In the genomic region with DNA sequence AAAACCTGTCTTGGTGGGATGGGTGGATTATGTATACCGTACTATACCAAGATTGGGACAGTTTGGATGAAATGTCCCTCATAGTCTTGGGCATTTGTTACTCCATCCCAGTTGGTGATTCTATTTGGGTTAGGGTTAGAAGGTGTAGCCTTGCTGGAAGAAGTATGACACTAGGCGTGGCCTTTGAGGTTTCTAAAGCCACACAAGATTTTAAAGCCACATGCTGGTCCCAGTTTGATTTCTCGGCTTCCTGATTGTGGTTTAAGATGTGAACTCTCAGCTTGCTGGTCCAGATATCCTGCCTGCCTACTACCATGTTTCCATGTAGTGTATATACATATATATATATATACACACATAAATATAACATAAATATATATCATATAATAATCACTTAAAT, we compare ENCODE assay signal across 22 mouse cellular contexts.
"Had no signal": no experiment of that assay in that cellular context is flagged by ENCODE, and none has a peak within 500 bp of the region (broad histone marks: within the 10 kb centered on the region; RNA-seq: fewer than 3 reads in every experiment).

No protein-coding gene starts in this region.

- H3K4me1 ChIP-seq: hindbrain, embryonic 13.5 days; hindbrain, embryonic 15.5 days; limb, embryonic 13.5 days; limb, embryonic 15.5 days; liver, embryonic 12.5 days had no signal

- H3K4me3 ChIP-seq: heart, adult 2 months; heart, embryonic 12.5 days; hindbrain, embryonic 13.5 days; hindbrain, embryonic 15.5 days; kidney, embryonic 15.5 days; limb, embryonic 13.5 days; limb, embryonic 15.5 days; liver, embryonic 12.5 days had no signal

- H3K9ac ChIP-seq: heart, embryonic 12.5 days; hindbrain, embryonic 13.5 days; hindbrain, embryonic 15.5 days; kidney, embryonic 15.5 days; limb, embryonic 13.5 days; limb, embryonic 15.5 days; liver, embryonic 12.5 days; liver, embryonic 14.5 days had no signal

- H3K9me3 ChIP-seq: heart, embryonic 12.5 days; hindbrain, embryonic 13.5 days; hindbrain, embryonic 15.5 days; kidney, embryonic 15.5 days; limb, embryonic 13.5 days; limb, embryonic 15.5 days; liver, embryonic 12.5 days had no signal

- H3K36me3 ChIP-seq: heart, embryonic 12.5 days; hindbrain, embryonic 13.5 days; hindbrain, embryonic 15.5 days; kidney, embryonic 15.5 days; limb, embryonic 13.5 days; limb, embryonic 15.5 days; liver, embryonic 12.5 days had no signal

- H3K27me3 ChIP-seq: heart, embryonic 12.5 days; hindbrain, embryonic 13.5 days; hindbrain, embryonic 15.5 days; kidney, embryonic 15.5 days; limb, embryonic 13.5 days; limb, embryonic 15.5 days had no signal

- DNase-seq: gastrocnemius, postnatal 14 days; gastrocnemius, postnatal 36 days; heart, adult 2 months; heart, postnatal 10 days; kidney, adult 11 months; kidney, adult 2 months; kidney, adult 9 months; kidney, postnatal 14 days; kidney, postnatal 36 days; layer of hippocampus, adult 9-11 months; layer of hippocampus, postnatal 36 days; left cerebral cortex, postnatal 4 days had no signal

- H3K27ac ChIP-seq: heart, adult 2 months; hindbrain, embryonic 13.5 days; hindbrain, embryonic 15.5 days; hindbrain, postnatal 0 days; kidney, embryonic 15.5 days; kidney, postnatal 0 days; limb, embryonic 13.5 days; limb, embryonic 15.5 days; liver, embryonic 12.5 days; liver, embryonic 14.5 days had no signal
